Mouse (Mus musculus) myocyte (in vitro differentiated cells): ENCODE results near the gene Rab3il1. TPM values are rescaled to one million over a fixed set of nuclear protein-coding genes. Genes with fewer than 3 reads are reported as not detected.
A peak's percentile ranks its signal among the peaks of the same experiment; 100 is the strongest.

Experiments used
- H3K27me3 ChIP-seq: one replicate; pipeline ENCODE4 v1.6.1; 2011; ENCODE audit not compliant: control insufficient read depth, insufficient read depth, insufficient read length
- H3K36me3 ChIP-seq: one replicate; pipeline ENCODE4 v1.6.1; 2011; ENCODE audit not compliant: control insufficient read depth, insufficient read depth
- H3K4me2 ChIP-seq: one replicate; pipeline ENCODE4 v1.6.1; 2011; ENCODE audit warnings: low read depth, control low read depth
- H3K4me3 ChIP-seq: one replicate; pipeline ENCODE4 v1.5.1; 2011; ENCODE audit warnings: mild to moderate bottlenecking, control low read depth, moderate library complexity
- H3K79me2 ChIP-seq: one replicate; pipeline ENCODE4 v1.6.1; 2011; ENCODE audit not compliant: control insufficient read depth, insufficient read depth
- H3ac ChIP-seq: one replicate; pipeline ENCODE4 v1.6.1; 2011; ENCODE audit not compliant: control insufficient read depth, insufficient read length
- CEBPB ChIP-seq: IDR thresholded peaks from 2 replicates; pipeline ENCODE4 v1.6.1; 2011; ENCODE audit warnings: mild to moderate bottlenecking, moderate library complexity; ENCODE audit not compliant: poor library complexity, insufficient read depth, severe bottlenecking
- E2F4 ChIP-seq: IDR thresholded peaks from one replicate; pipeline ENCODE4 v1.6.1; 2011; ENCODE audit warnings: mild to moderate bottlenecking, control low read depth, moderate library complexity; ENCODE audit not compliant: insufficient read depth
- MAX ChIP-seq: IDR thresholded peaks from one replicate; pipeline ENCODE4 v1.6.1; 2011; ENCODE audit warnings: low read depth, mild to moderate bottlenecking, control low read depth
- MYOD1 ChIP-seq, 3 experiments: IDR thresholded peaks; one replicate each; pipeline ENCODE4 v1.6.1; 2011; ENCODE audit warnings: control low read depth in 2 of 3, low read depth in 2 of 3, mild to moderate bottlenecking in 2 of 3, moderate library complexity in 1 of 3; ENCODE audit not compliant: insufficient read length in 2 of 3, control insufficient read depth in 1 of 3
- MYOG ChIP-seq, 3 experiments: IDR thresholded peaks; one replicate each; pipeline ENCODE4 v1.6.1; 2011; ENCODE audit warnings: control low read depth in 2 of 3, low read depth in 2 of 3, mild to moderate bottlenecking in 2 of 3; ENCODE audit not compliant: insufficient read length in 2 of 3, control insufficient read depth in 1 of 3, insufficient read depth in 1 of 3
- POLR2A ChIP-seq: IDR thresholded peaks from one replicate; pipeline ENCODE4 v1.6.1; 2011; ENCODE audit warnings: low read depth, mild to moderate bottlenecking, control low read depth, moderate library complexity; ENCODE audit not compliant: insufficient read length
- POLR2AphosphoS2 ChIP-seq: IDR thresholded peaks from one replicate; pipeline ENCODE4 v1.6.1; 2011; ENCODE audit warnings: low read depth, control low read depth; ENCODE audit not compliant: insufficient read length
- REST ChIP-seq: IDR thresholded peaks from one replicate; pipeline ENCODE4 v1.6.1; 2011; ENCODE audit warnings: mild to moderate bottlenecking, control low read depth, moderate library complexity; ENCODE audit not compliant: insufficient read depth, insufficient read length
- SRF ChIP-seq: IDR thresholded peaks from one replicate; pipeline ENCODE4 v1.6.1; 2011; ENCODE audit warnings: low read depth; ENCODE audit not compliant: control insufficient read depth, insufficient read length
- TCF12 ChIP-seq: IDR thresholded peaks from one replicate; pipeline ENCODE4 v1.6.1; 2011; ENCODE audit warnings: mild to moderate bottlenecking, control low read depth; ENCODE audit not compliant: poor library complexity, insufficient read depth, severe bottlenecking
- TCF3 ChIP-seq: IDR thresholded peaks from one replicate; pipeline ENCODE4 v1.6.1; 2011; ENCODE audit warnings: low read depth, control low read depth; ENCODE audit not compliant: insufficient read length
- USF1 ChIP-seq: IDR thresholded peaks from one replicate; pipeline ENCODE4 v1.6.1; 2011; ENCODE audit warnings: low read depth, mild to moderate bottlenecking, control low read depth, moderate library complexity
- polyA plus RNA-seq: library from polyadenylated mRNA; unstranded; fragments of >200 nt; fragmentation: generic; extraction: Trizol; gene quantifications from one replicate; pipeline ENCODE4 v1.2.1, GENCODE M21; 2012; ENCODE audit warnings: missing spikeins

Gene Rab3il1
- polyA plus RNA-seq, 1 experiment, result 15.2 TPM

DNA sequence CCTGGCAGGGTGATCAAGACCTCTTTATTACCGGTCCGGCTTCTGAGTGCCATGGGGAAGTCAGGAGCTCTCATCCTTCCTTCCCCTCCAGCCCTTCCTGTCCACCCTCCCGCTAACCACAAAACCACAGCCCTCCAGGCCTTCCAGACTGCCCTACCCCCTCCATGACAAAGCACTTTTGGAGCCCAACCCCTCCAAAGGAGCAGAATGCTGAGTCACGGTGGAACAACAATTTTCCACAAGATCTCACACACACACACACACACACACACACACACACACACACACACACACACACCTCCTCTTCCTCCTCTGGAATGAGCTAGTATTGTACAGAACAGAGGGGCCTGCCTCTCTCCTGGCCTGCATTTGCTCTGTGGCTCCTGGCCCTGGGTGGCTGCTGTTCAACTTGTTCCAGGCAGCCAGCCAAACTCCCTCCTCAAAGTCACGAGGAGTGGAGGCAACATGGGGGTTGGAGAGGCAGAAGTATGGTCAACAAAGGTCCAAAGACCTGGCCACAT is 23.0 kb upstream of the Rab3il1 start:
- Histone ChIP-seq H3K79me2 (peaks cover 8% of the 10 kb centered on the region), H3K4me2 (peak overlapping the region; percentile 65), H3ac (no peak overlapping the region), H3K27me3 (no peaks in the 10 kb centered on the region), H3K4me3 (no peak overlapping the region), H3K36me3 (no peaks in the 10 kb centered on the region)
- TF ChIP-seq USF1 (peak; percentile 63), MYOD1 (IDR thresholded peaks at IDR 0.05; ENCODE audit: control insufficient read depth in 1 of 3, insufficient read length in 2 of 3, low read depth in 2 of 3) (peak in 1 of 3 experiments; percentile 1), TCF12 (no peak), MAX (no peak), CEBPB (no peak), SRF (no peak), REST (no peak), TCF3 (no peak), MYOG (IDR thresholded peaks at IDR 0.05; ENCODE audit: control insufficient read depth in 1 of 3, insufficient read depth in 1 of 3, insufficient read length in 2 of 3, low read depth in 2 of 3) (peak in 1 of 3 experiments; percentile 31), E2F4 (no peak), POLR2A (no peak), POLR2AphosphoS2 (no peak)

DNA sequence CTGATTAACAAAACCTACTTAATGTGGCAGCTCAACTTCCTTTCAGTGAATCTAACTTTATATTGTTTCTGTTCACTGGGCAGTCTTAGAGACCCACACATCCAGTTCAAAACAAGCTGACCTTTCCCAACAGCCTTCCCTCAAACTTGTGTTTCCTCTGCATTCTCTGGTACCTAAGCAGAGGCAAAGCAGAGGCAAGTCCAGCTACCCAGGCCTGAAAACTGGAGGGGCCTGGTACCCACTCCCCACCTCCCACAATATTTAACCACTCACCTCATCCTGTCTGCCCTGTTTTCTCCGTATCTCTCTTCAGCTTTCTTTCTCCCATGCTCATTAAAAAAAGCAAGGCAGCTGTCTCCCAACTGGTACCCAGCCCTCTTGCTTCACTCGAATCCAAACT is 22.3 kb upstream of the Rab3il1 start:
- Histone ChIP-seq H3ac (no peak overlapping the region), H3K4me2 (peak overlapping the region; percentile 65), H3K36me3 (peaks cover 5% of the 10 kb centered on the region), H3K79me2 (peaks cover 15% of the 10 kb centered on the region), H3K27me3 (no peaks in the 10 kb centered on the region), H3K4me3 (no peak overlapping the region)
- TF ChIP-seq POLR2AphosphoS2, result no peak
- TF ChIP-seq TCF12, result no peak
- no peak for TF ChIP-seq TCF3
- no peak for TF ChIP-seq SRF
- no peak for TF ChIP-seq USF1
- no peak for TF ChIP-seq MYOD1 (IDR thresholded peaks at IDR 0.05; ENCODE audit: control insufficient read depth in 1 of 3, insufficient read length in 2 of 3, low read depth in 2 of 3)
- no peak for TF ChIP-seq CEBPB
- TF ChIP-seq MAX, result no peak
- TF ChIP-seq REST, result no peak
- TF ChIP-seq E2F4, result no peak
- TF ChIP-seq MYOG (IDR thresholded peaks at IDR 0.05; ENCODE audit: control insufficient read depth in 1 of 3, insufficient read depth in 1 of 3, insufficient read length in 2 of 3, low read depth in 2 of 3), result no peak
- no peak for TF ChIP-seq POLR2A

DNA sequence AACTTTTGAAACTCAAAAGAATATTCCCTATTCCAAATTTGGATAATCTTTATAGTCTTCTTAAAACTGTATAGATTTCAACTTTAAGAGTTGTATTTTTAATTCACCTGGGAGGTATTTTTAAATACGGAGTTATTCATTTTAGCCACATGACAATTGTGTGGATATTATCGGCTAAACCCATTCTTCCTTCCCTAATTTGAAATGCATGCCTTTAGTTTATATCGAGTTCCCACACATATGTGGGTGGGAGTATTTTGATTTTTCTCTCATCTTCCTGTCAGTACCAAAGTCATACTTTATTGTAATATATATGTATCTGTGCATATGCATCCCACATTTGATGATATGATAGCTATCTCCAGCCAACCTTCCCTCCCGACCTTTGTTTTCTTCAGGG is 21.2 kb upstream of the Rab3il1 start, which contains the start of gene Fth1:
TSS of gene Fth1 (plus strand) at position 341 of the 400 bp plus-strand sequence.
- Histone ChIP-seq H3K79me2 (peaks cover 23% of the 10 kb centered on the region), H3ac (no peak within 1 kb of the TSS), H3K36me3 (peaks cover 16% of the 10 kb centered on the region), H3K4me3 (no peak within 1 kb of the TSS), H3K27me3 (no peaks in the 10 kb centered on the region), H3K4me2 (peak within 1 kb of the TSS; percentile 87)
- TF ChIP-seq TCF12 (no peak), MAX (no peak), POLR2A (no peak), CEBPB (no peak), MYOG (IDR thresholded peaks at IDR 0.05; ENCODE audit: control insufficient read depth in 1 of 3, insufficient read depth in 1 of 3, insufficient read length in 2 of 3, low read depth in 2 of 3) (no peak), USF1 (no peak), TCF3 (no peak), REST (no peak), POLR2AphosphoS2 (no peak), SRF (no peak), E2F4 (no peak)

DNA sequence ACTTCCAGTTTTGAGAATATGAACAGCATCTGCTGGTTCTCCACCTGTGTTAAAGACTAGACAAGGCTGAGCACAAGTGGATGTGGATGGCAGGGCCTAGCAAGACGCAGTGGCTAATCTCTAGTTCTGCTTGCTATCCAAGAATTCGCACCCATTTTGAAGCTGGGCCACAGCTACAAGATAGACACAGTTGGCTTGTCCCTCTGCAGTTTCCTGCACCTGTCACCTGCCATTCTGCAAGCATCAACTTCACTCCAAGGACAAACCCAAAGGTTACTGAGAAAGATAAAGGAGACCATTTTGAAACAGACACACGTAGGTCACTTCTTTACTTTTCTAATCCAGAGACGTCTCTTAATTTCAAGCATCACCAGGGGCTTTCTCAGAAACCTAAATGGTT is 19.8 kb upstream of the Rab3il1 start:
- Histone ChIP-seq H3K4me3 (peak overlapping the region; percentile 74), H3K36me3 (peaks cover 27% of the 10 kb centered on the region), H3K4me2 (peak overlapping the region; percentile 87), H3K79me2 (peaks cover 23% of the 10 kb centered on the region), H3ac (peak overlapping the region; percentile 69), H3K27me3 (no peaks in the 10 kb centered on the region)
- TF ChIP-seq MYOD1 (IDR thresholded peaks at IDR 0.05; ENCODE audit: control insufficient read depth in 1 of 3, insufficient read length in 2 of 3, low read depth in 2 of 3), result peak; percentile 32 to 76 (median 67)
- no peak for TF ChIP-seq REST
- TF ChIP-seq USF1, result no peak
- peak in 1 of 3 experiments; percentile 10 for TF ChIP-seq MYOG (IDR thresholded peaks at IDR 0.05; ENCODE audit: control insufficient read depth in 1 of 3, insufficient read depth in 1 of 3, insufficient read length in 2 of 3, low read depth in 2 of 3)
